Mouse (Mus musculus): ENCODE measurements around the gene Pprc1.
A peak's percentile ranks its signal among the peaks of the same experiment; 100 is the strongest.

Gene Pprc1

GRCm38 (mm10) chr19:46056388-46056946 is 11.8 kb downstream of the Pprc1 start:
- DNase-seq (ENCODE audit: low read depth, low spot score) = peak; percentile 99

- peak; percentile 92 for DNase-seq (ENCODE audit: low read depth, low spot score)
These were observed 12.4 kb downstream of the Pprc1 start for GRCm38 (mm10) chr19:46056947-46057607.

GRCm38 (mm10) chr19:46058466-46058865 is 13.8 kb downstream of the Pprc1 start:
- peak; percentile 74 for DNase-seq (ENCODE audit: low read depth, low spot score)

- no peak for DNase-seq (ENCODE audit: low read depth, low spot score)
These were observed 16.2 kb downstream of the Pprc1 start for GRCm38 (mm10) chr19:46060845-46061244.

GRCm38 (mm10) chr19:46068054-46068453 is 23.4 kb downstream of the Pprc1 start:
- peak; percentile 74 for DNase-seq (ENCODE audit: low read depth, low spot score)

- peak; percentile 86 for DNase-seq (ENCODE audit: low read depth, low spot score)
These were observed 28.6 kb downstream of the Pprc1 start for GRCm38 (mm10) chr19:46073285-46073684.

- no peak for DNase-seq (ENCODE audit: low read depth, low spot score)
These were observed 29.6 kb downstream of the Pprc1 start for GRCm38 (mm10) chr19:46074266-46074665.

GRCm38 (mm10) chr19:46075616-46076607 is 31.2 kb downstream of the Pprc1 start, which contains the start of gene Nolc1:
Nolc1 (plus strand) TSS chr19:46075863.
- DNase-seq (ENCODE audit: low read depth, low spot score) = peak; percentile 99

- DNase-seq (ENCODE audit: low read depth, low spot score) = peak; percentile 58
These were observed 33.8 kb downstream of the Pprc1 start for GRCm38 (mm10) chr19:46078535-46078934.

- no peak for DNase-seq (ENCODE audit: low read depth, low spot score)
These were observed 40.5 kb downstream of the Pprc1 start for GRCm38 (mm10) chr19:46085185-46085584.

- peak; percentile 88 for DNase-seq (ENCODE audit: low read depth, low spot score)
These were observed 41.7 kb downstream of the Pprc1 start for GRCm38 (mm10) chr19:46086337-46086736.

GRCm38 (mm10) chr19:46087871-46088270 is 43.2 kb downstream of the Pprc1 start:
- DNase-seq (ENCODE audit: low read depth, low spot score) = no peak

- DNase-seq (ENCODE audit: low read depth, low spot score) = no peak
These were observed 47.0 kb downstream of the Pprc1 start for GRCm38 (mm10) chr19:46091641-46092040.

- DNase-seq (ENCODE audit: low read depth, low spot score) = peak; percentile 74
These were observed 49.5 kb downstream of the Pprc1 start for GRCm38 (mm10) chr19:46094144-46094543.

- no peak for DNase-seq (ENCODE audit: low read depth, low spot score)
These were observed 50.6 kb downstream of the Pprc1 start for GRCm38 (mm10) chr19:46095291-46095690.

- DNase-seq (ENCODE audit: low read depth, low spot score) = no peak
These were observed 51.7 kb downstream of the Pprc1 start for GRCm38 (mm10) chr19:46096396-46096795.

GRCm38 (mm10) chr19:46099561-46099960 is 54.9 kb downstream of the Pprc1 start:
- no peak for DNase-seq (ENCODE audit: low read depth, low spot score)

GRCm38 (mm10) chr19:46103437-46104186 is 58.9 kb downstream of the Pprc1 start:
- no peak for DNase-seq (ENCODE audit: low read depth, low spot score)

- DNase-seq (ENCODE audit: low read depth, low spot score) = no peak
These were observed 59.5 kb downstream of the Pprc1 start for GRCm38 (mm10) chr19:46104187-46104557.

- peak; percentile 25 for DNase-seq (ENCODE audit: low read depth, low spot score)
These were observed 65.5 kb downstream of the Pprc1 start for GRCm38 (mm10) chr19:46110214-46110613.

- DNase-seq (ENCODE audit: low read depth, low spot score) = no peak
These were observed 66.1 kb downstream of the Pprc1 start for GRCm38 (mm10) chr19:46110781-46111180.

Measured in R1 (cell line).